Mouse (Mus musculus): ENCODE measurements around the gene Cacng7.
A peak's percentile ranks its signal among the peaks of the same experiment; 100 is the strongest.
"Not testable (repeated sequence)": the region's sequence is repeated elsewhere in the genome, so short reads cannot be mapped to it uniquely, and the experiment has no call there.

The Cacng7 gene

GRCm38 (mm10) chr7:3332619-3333521 is at the start of gene Cacng7:
TSS of gene Cacng7 (plus strand) at chr7:3332955.
- no peak for DNase-seq (ENCODE audit: low spot score in 2 of 2)

- DNase-seq (ENCODE audit: low spot score in 2 of 2), result no peak
These were observed 49.5 kb upstream of the Cacng7 start for GRCm38 (mm10) chr7:3283081-3283875.

GRCm38 (mm10) chr7:3284604-3285003 is 48.2 kb upstream of the Cacng7 start:
- no peak for DNase-seq (ENCODE audit: low spot score in 2 of 2)

GRCm38 (mm10) chr7:3286036-3286435 is 46.7 kb upstream of the Cacng7 start:
- no peak for DNase-seq (ENCODE audit: low spot score in 2 of 2)

GRCm38 (mm10) chr7:3287186-3287585 is 45.6 kb upstream of the Cacng7 start:
- peak in 1 of 2 experiments; percentile 31 for DNase-seq (ENCODE audit: low spot score in 2 of 2)

GRCm38 (mm10) chr7:3288976-3289970 is 43.5 kb upstream of the Cacng7 start, which contains the start of the genes Myadm and Prkcg:
TSS of gene Myadm (plus strand) at chr7:3289080.
TSS of gene Prkcg (plus strand) at chr7:3289179.
- peak; percentile 69 to 80 for DNase-seq (ENCODE audit: low spot score in 2 of 2)

GRCm38 (mm10) chr7:3290257-3291033 is 42.3 kb upstream of the Cacng7 start:
- DNase-seq (ENCODE audit: low spot score in 2 of 2), result peak; percentile 91 to 96

GRCm38 (mm10) chr7:3291197-3291596 is 41.6 kb upstream of the Cacng7 start:
- no peak for DNase-seq (ENCODE audit: low spot score in 2 of 2)

GRCm38 (mm10) chr7:3291764-3292163 is 41.0 kb upstream of the Cacng7 start:
- DNase-seq (ENCODE audit: low spot score in 2 of 2), result no peak

- DNase-seq (ENCODE audit: low spot score in 2 of 2), result not testable (repeated sequence)
These were observed 40.5 kb upstream of the Cacng7 start for GRCm38 (mm10) chr7:3292271-3292670.

- peak; percentile 92 to 95 for DNase-seq (ENCODE audit: low spot score in 2 of 2)
These were observed 40.0 kb upstream of the Cacng7 start for GRCm38 (mm10) chr7:3292791-3293190.

- no peak for DNase-seq (ENCODE audit: low spot score in 2 of 2)
These were observed 38.0 kb upstream of the Cacng7 start for GRCm38 (mm10) chr7:3294794-3295193.

GRCm38 (mm10) chr7:3295321-3296110 is 37.2 kb upstream of the Cacng7 start:
- no peak for DNase-seq (ENCODE audit: low spot score in 2 of 2)

- no peak for DNase-seq (ENCODE audit: low spot score in 2 of 2)
These were observed 36.0 kb upstream of the Cacng7 start for GRCm38 (mm10) chr7:3296711-3297110.

- no peak for DNase-seq (ENCODE audit: low spot score in 2 of 2)
These were observed 32.7 kb upstream of the Cacng7 start for GRCm38 (mm10) chr7:3299941-3300617.

GRCm38 (mm10) chr7:3300891-3301627 is 31.7 kb upstream of the Cacng7 start:
- DNase-seq (ENCODE audit: low spot score in 2 of 2), result no peak

GRCm38 (mm10) chr7:3301628-3302555 is 30.9 kb upstream of the Cacng7 start:
- DNase-seq (ENCODE audit: low spot score in 2 of 2), result no peak

Measured in urinary bladder, postnatal 36 days (tissue).